7 mouse cellular contexts compared by ENCODE assay signal in the genomic region with DNA sequence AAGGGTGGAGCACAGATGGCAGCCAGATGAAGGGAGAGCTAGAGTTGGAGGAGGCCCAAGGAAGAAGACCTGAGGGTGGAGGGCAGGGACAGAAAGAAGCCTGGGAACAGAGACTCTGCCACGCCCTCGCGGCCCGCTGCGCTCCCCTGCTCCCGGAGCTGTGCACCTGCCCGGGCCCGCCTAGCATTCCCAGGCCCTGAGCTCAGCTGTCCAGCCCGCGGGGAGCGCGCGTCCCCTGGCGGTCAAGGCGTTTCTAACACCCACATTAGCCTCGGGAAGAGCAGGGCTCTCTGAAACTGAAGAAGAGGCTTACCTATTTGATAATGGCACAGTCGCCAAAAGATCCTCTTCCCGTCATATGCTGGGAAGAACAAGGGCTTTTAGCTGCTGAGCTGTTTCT. TPM values are rescaled to one million over a fixed set of nuclear protein-coding genes. Genes with fewer than 3 reads are reported as not detected.
DNase-seq lines count a peak whose midpoint lies in the region.

No protein-coding gene starts in this region.

- peak; percentile 69 for DNase-seq in 3T3-L1 (ENCODE audit: low read depth, low spot score)
- peak; percentile 66 for DNase-seq in CD4-positive helper T cell, adult 2 months (ENCODE audit: low read depth, low spot score)
- peak; percentile 65 for DNase-seq in c-Kit-positive CD71-positive TER-119-positive erythroid progenitor cells, embryonic 14.5 days (ENCODE audit: low spot score)
- DNase-seq in gastrocnemius, postnatal 25 days = peak; percentile 72
- peak; percentile 77 to 89 for DNase-seq in kidney, adult 8-10 months
- DNase-seq in lung, postnatal 10 days = peak; percentile 82
- DNase-seq in splenic B cell, adult 2 months (ENCODE audit: low read depth, low spot score) = peak; percentile 80

- H3K36me3 ChIP-seq in splenic B cell, adult 2 months (ENCODE audit: control insufficient read depth, insufficient read depth, low read length, poor library complexity, severe bottlenecking) = no peaks in the 10 kb centered on the region

- H3K27me3 ChIP-seq in splenic B cell, adult 2 months (ENCODE audit: control insufficient read depth, insufficient read depth, low read length, poor library complexity, severe bottlenecking) = no peaks in the 10 kb centered on the region

RNA-seq across cellular contexts. Expression of a gene that starts 4.3 kb away (rescaled TPM):
- 1 to 10 TPM; 2.6 TPM for total RNA-seq in gastrocnemius, postnatal 25 days (2021)

RNA-seq across cellular contexts. Expression of a gene that starts 4.6 kb away (rescaled TPM):
- 10 to 100 TPM in 1 of 2 experiments, 1 to 10 TPM in 1; 8.5 to 10.1 TPM for total RNA-seq in gastrocnemius, postnatal 25 days (2021)

RNA-seq across cellular contexts. Expression of a gene that starts 17.9 kb away (rescaled TPM):
- 1 to 10 TPM; 7.8 to 8.8 TPM for total RNA-seq in gastrocnemius, postnatal 25 days (2021)

RNA-seq across cellular contexts. Expression of a gene that starts 19.3 kb away (rescaled TPM):
- total RNA-seq in gastrocnemius, postnatal 25 days (2021) = 10 to 100 TPM; 21.5 to 25.4 TPM

RNA-seq across cellular contexts. Expression of a gene that starts 40.0 kb away (rescaled TPM):
- total RNA-seq in gastrocnemius, postnatal 25 days (2021) = under 1 TPM in 1 of 2 experiments, not detected in 1; 0.43 TPM

Comparison
In these comparisons a context has a peak if more than half of its experiments do, and no peak if none do; other contexts are left out.
1. Peak in every context shown above with its lines: DNase-seq.